Mouse (Mus musculus): ENCODE data around the gene 4932415D10Rik.
A peak's percentile ranks its signal among the peaks of the same experiment; 100 is the strongest.

4932415D10Rik gene

DNA sequence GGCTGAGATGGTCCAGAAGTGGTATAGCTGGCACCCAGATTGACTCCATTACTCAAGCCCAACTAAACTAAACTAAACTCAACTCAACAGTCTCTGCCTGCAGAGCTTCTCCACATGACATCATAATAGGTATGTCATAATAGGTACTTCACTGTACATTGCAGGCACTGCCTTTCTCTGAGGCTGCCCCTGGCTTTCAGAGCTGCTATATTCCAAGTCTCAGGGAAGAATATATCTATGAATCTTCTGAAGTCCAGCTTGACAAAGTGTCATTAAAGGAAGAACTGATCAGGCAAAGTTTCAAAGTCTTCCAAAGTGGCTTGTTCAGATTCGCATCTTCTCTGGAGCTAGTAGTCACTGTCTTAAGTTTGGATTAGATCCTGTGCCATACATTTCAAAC is at the start of gene 4932415D10Rik:
Gene 4932415D10Rik, minus strand, starts transcription at position 101 of the 400 bp plus-strand sequence.
- DNase-seq (ENCODE audit: low spot score in 2 of 2): no peak

- DNase-seq (ENCODE audit: low spot score in 2 of 2): no peak
These were observed 45.5 kb upstream of the 4932415D10Rik start for GRCm38 (mm10) chr10:82361911-82362310.

GRCm38 (mm10) chr10:82355401-82355800 is 39.0 kb upstream of the 4932415D10Rik start:
- no peak for DNase-seq (ENCODE audit: low spot score in 2 of 2)

DNA sequence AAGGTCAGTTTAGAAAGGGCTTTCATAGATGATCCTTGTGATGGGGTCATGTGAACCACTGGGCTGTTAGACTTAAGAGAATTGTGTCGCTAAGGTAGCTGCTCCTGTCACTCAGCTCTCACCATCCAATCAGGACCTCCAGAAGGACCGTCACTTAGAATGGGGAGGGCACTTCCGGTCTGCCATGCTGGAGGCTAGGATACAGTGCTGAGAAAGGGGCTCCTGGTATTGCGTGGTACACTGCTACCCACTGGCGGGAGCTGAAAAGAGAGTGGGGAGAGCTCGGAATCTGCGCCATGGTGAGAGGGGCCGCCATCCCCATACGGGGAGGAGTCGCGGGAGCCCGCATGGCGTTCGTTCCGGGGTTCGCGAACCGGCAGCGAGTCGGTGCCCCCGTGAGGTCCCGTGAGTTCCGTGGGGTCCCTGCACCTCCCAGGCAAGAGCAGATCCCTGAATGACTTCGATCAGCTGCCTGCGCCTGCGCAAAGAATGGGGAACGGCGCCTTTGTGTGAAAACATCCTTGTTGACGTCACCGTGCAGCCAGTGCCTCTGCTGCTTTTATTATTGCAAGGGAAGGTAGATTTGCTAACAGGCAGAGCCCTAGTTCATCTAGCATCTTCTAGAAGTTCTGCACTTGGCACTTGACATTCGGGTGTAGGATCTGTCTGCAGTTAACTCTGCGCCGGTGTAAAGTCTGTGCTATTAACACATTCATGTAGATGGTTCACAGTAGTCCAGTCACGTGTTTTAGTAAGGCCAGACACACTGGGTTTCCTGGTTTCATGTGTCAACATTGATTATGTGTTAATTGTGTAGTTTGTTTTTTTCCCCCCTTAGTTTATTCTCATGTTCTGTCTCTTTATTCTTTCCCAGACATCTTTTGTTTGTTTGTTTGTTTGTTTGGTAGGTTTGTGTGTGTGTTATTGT is 38.0 kb upstream of the 4932415D10Rik start, which contains the start of gene Gm4924:
Gene Gm4924, plus strand, starts transcription at position 173 of the 928 bp plus-strand sequence.
- DNase-seq (ENCODE audit: low spot score in 2 of 2): peak; percentile 67 to 83

- no peak for DNase-seq (ENCODE audit: low spot score in 2 of 2)
These were observed 13.4 kb upstream of the 4932415D10Rik start for GRCm38 (mm10) chr10:82329826-82330225.

- no peak for DNase-seq (ENCODE audit: low spot score in 2 of 2)
These were observed 3.8 kb upstream of the 4932415D10Rik start for GRCm38 (mm10) chr10:82320134-82320533.

- no peak for DNase-seq (ENCODE audit: low spot score in 2 of 2)
These were observed 19.9 kb downstream of the 4932415D10Rik start for GRCm38 (mm10) chr10:82296440-82296839.

DNA sequence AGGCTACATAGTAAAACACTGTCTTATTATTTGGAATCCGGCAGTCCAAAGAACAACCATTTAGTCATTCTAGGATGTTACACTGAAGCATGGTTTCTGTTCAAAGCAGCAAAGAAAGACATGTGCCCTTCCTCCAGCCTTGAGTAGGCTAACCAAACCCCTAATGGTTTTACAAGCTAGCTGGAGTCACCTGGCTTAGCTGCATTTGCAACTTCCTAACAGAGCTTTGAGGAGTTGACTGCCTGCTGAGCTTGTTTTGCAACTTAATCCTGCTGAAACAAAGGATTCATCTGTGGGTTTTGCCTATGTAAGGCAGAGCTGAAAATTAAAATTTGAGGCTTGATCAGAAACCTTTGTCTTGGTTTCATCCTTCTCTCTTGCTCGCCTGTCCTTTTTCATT is 59.1 kb downstream of the 4932415D10Rik start:
- DNase-seq (ENCODE audit: low spot score in 2 of 2): no peak

GRCm38 (mm10) chr10:82245021-82245420 is 71.4 kb downstream of the 4932415D10Rik start:
- DNase-seq (ENCODE audit: low spot score in 2 of 2): no peak

GRCm38 (mm10) chr10:82241401-82241788 is 75.0 kb downstream of the 4932415D10Rik start:
- no peak for DNase-seq (ENCODE audit: low spot score in 2 of 2)

GRCm38 (mm10) chr10:82240742-82241400 is 75.5 kb downstream of the 4932415D10Rik start, which contains the start of gene Zfp938:
TSS of gene Zfp938 (minus strand) at chr10:82241280.
- peak; percentile 49 to 69 for DNase-seq (ENCODE audit: low spot score in 2 of 2)
